Mouse (Mus musculus) liver, embryonic 14.5 days (tissue): ENCODE measurements around the gene Zfp804a.

Experiments
- CTCF ChIP-seq: IDR thresholded peaks from 2 replicates; pipeline ENCODE4 v1.5.1; 2016; ENCODE audit warnings: antibody characterized with exemption, low read depth, control low read depth
- EP300 ChIP-seq: IDR thresholded peaks from 2 replicates; pipeline ENCODE4 v1.6.1; 2016; ENCODE audit warnings: antibody characterized with exemption, low read depth

GRCm38 (mm10) chr2:82053185-82053891, at the start of gene Zfp804a:
- TF ChIP-seq CTCF, result no peak
- no peak for TF ChIP-seq EP300
